Mouse (Mus musculus): ENCODE results near the gene Polg2. TPM values are rescaled to one million over a fixed set of nuclear protein-coding genes. Genes with fewer than 3 reads are reported as not detected.
"Not testable (repeated sequence)": the region's sequence is repeated elsewhere in the genome, so short reads cannot be mapped to it uniquely, and the experiment has no call there.

Gene Polg2
- 1 to 10 TPM; 3.5 to 4.6 TPM for total RNA-seq (2021)
- long read RNA-seq, experiment 1, partial matches to known transcripts = 0 of 3 reads
- long read RNA-seq, experiment 1, other reads (novel, unspliced or antisense) = 1 of 3 reads
- long read RNA-seq, experiment 2 = 0 reads

DNA sequence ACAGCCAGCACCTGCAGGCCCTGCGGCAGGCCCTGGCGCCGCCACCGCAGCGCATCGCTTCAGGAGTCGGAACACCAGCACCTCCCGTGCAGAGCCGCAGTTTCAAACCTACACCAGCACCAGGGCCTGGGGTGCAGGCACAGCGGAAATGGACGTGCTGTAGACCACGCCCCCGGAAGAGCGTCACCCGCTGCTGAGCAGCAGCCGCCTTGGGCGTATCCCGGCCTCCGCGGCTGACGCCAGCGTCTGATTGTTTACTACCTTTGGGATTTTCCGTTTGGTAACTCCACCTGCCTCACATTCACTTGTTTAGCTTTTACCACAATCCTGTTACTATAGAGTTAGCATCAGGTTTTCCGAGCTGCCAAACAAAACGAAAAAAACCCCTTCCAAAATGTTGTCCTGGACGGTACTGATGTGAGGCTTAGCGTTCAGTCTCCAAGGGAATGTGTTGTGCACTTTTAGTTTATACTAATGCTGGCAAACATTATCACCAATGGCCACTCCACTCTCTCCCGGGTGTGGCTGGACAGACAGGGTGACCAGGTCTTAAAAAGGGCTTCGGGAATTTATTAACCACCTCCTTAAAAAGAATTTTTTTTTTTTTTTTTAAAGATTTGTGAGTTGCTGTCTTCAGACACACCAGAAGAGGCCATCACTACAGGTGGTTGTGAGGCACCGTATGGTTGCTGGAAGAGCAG lies at the start of gene Polg2:
TSS of gene Polg2 (minus strand) at position 150 of the 701 bp plus-strand sequence.
- peak; percentile 93 to 95 for DNase-seq

GRCm38 (mm10) chr11:106828079-106828478 lies 48.7 kb upstream of the Polg2 start:
- DNase-seq = no peak

GRCm38 (mm10) chr11:106824403-106824802 lies 45.1 kb upstream of the Polg2 start:
- no peak for DNase-seq

GRCm38 (mm10) chr11:106823741-106824140 lies 44.4 kb upstream of the Polg2 start:
- DNase-seq = no peak

DNA sequence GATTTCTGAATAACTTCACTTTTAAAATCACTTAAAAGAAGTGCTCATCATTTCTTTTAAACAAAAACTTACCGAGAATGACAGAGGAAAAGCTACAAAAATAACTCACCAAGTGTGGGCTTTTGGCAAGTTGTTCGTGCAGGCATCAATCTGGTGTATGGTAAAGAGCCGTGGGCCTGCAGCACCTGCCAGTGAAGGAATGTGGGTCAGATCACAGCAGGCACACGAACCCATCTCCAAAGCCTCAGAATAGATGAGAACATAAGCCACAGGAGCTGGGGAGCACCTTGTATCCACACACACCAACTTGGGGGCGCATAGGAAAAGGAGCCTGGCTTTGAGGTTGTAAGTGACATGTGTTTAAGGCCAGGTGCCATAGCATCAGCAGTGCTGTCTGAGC lies 43.6 kb upstream of the Polg2 start:
- DNase-seq = no peak

DNA sequence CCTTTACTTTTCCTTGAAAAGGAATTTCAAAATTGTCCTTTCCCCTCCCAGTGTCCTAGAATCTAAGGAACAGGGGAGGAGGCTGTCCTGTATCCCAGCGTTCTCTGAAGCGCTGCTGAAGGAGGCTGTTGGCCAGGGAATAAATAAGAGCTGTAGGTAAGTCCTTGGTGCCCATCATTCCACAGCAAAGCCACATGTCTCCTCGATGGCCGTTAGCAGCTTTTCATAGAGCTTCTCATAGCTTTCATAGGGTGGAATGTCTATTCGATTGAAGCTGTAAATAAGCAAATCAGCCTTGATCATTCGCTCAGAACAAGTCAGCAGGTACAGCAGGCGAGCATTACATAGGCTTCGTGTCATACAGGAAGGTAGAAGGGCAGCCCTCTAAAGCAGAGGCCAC lies 43.2 kb upstream of the Polg2 start:
- DNase-seq = no peak

GRCm38 (mm10) chr11:106821397-106821796 lies 42.1 kb upstream of the Polg2 start:
- DNase-seq = no peak

DNA sequence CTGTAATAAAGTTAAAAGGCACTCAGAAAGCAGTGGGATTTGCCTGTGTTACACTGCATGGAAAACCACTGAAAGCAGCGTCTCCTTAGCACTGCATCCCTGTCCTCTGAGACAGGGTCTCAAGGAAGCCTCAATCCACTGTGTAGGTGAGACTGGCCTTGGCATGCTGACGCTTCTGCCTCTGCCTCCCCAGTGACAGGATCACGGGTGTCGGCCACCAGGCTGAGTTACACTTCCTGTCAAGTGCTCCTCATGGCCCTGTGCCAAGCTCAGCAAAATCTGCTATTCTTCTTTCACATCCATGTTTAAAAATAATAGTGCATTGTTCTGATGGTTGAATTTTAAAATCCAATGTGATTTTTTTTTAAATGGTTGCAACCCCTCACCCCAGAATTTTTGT lies 41.6 kb upstream of the Polg2 start:
- DNase-seq = peak; percentile 75 to 87

- no peak for DNase-seq
Measured at GRCm38 (mm10) chr11:106820252-106820651, 40.9 kb upstream of the Polg2 start.

DNA sequence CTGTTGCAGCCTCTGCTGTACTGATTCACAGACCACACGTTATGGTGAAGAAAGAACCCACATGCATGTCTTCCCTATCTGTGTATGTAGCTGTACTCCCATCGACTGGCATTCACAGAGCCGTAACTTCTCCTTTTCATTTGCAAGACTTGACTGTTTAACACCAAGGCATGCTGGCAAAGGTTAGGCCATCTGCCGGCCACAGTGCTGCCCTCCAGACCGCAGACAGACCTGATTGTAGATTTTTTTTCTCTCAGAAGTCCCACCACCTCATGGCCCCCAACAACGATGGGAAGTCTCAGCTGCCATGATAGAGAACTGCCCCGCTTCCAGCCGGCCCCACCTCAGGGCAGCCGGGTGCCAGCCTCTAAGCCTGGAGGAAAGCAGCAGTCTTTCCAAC lies 40.3 kb upstream of the Polg2 start:
- DNase-seq = no peak

DNA sequence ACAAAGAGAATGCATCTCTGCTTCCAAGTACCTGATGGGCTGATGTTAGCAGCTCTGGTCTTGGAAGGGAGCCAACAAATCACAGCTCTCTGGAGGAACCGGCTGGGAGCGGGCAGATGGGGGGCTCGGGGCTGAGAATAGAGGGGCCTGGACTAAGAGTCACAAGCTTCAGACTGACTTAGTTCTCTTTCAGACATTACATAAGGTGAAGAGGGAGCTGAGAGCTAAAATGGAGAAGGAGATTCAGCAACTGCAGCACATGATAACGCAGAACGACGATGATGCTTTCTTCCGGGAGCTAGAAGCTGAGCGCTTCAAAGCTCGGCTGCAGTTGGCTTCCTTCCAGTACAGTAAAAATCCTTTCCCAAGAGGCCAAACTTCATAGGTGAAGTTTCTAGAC lies 39.0 kb upstream of the Polg2 start:
- DNase-seq = peak in 1 of 2 experiments; percentile 26

GRCm38 (mm10) chr11:106817808-106818207 lies 38.5 kb upstream of the Polg2 start:
- no peak for DNase-seq

- no peak for DNase-seq
Measured at GRCm38 (mm10) chr11:106817156-106817555, 37.8 kb upstream of the Polg2 start.

- no peak for DNase-seq
Measured at GRCm38 (mm10) chr11:106816316-106816715, 37.0 kb upstream of the Polg2 start.

DNA sequence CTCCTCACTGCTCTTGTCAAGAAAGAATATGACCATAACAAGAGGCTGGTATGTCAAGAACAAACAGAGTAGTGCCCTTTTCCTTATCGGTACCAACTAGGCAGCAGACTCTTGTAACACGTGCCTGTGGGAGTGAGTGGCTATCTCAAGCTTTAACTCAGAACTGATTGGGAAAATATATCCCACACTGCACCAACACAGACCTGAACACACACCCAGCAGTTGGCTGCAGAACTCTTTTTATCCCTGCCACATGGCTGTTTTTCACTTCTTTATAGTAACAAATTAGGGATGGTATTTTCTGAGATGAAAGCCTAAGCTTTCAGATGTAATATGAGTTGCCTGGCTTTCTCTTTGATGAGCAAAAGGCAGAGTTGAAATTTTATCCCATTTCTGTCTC lies 36.4 kb upstream of the Polg2 start:
- no peak for DNase-seq

DNA sequence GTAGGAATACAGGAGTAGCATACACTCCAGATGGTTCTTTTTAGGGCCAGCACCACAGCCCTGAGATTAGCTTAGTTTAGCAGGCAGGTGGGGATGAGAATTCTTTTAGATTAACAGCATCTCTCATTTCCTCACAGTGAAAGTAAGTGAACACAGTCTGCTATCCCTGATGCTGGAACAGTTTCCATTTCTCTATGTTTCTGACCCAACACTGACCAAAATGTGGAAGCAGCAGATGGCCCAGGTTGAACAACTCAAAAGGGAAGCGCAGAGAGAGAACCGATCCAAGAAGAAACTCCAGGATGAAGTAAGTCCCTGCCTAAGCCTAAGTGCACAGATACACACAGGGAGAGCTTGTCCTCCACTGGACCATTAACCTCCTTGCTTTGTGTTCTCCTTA lies 36.0 kb upstream of the Polg2 start:
- no peak for DNase-seq

DNA sequence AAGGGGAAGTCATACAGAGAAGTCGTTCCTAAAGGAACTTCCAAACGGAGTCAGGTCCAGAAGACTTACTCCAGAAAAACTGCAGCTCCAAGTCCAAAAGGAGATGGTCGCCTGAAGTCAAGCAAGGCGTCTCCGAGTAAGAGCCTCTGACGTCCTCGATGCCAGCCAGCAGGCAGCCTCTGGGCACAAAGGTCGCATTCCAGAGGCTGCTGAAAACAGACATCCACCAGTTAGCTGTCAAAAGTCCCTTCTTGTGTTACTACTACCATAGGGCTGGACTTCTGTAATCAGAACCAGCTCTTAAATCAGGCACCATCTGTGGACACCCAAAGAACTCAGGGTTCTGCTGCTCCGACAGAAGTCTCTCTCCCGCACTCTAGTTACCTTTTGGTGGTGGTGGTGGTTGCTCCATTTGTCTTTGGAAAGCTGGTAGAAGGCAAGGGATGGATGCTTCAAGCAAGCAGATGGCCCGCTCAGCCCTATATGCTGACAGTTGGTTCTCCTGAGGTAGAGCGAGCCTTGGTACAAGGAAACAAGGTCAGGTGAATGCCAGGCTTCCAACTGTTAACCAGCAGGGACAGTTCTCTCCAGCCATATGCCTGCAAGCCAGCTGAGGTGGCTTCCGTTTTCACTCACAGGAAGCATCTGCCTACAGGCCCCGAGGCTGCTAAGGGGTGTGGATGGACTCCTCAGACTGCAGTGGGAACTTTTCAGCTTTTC lies 35.4 kb upstream of the Polg2 start:
- no peak for DNase-seq

DNA sequence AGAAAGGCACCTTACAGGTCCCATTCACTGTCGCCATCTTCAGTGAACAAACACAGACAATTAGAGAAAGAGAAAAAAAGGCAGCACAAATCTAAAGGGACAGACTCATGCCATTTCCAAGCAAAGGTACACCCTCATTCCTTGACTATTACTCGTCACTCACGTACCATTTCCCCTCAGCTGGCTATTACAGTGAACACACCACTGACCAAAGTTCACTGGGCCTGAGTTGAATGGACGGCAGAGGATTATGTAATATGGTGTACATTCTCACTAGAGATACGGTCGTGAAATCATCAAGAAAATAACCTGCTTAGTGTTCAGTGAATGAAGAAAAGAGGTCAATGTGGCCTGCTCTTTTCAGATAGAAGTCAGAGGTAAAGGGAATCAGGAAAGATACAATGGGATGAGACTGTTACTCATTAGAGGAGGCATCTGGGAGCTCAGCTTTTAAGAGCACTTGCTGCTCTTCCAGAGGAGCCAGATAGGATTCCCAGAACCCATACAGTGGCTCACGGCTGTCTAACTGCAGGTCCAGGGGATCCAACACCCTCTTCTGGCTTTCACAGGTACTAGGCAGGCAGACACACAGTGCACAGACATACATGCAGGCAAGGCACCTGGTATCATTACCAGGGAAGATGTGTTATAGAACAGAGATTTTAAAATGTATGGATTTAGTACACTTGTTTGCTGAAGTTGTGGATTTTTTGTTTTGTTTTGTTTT lies 33.2 kb upstream of the Polg2 start:
- no peak for DNase-seq

DNA sequence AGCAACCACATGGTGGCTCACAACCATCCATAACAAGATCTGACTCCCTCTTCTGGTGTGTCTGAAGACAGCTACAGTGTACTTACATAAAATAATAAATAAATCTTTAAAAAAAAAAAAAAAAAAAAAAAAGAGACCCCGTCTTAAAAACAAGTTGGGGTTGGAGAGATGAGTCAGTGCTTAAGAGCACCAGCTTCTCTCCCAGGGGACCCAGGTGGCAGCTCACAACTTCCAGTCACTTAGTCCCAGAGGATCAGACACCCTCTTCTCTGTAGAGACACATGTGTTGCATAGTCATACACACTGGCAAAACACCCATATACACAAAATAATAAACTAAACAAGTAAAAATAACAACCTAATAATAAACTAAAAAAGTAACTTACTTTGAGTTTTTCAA lies 28.1 kb upstream of the Polg2 start:
- not testable (repeated sequence) for DNase-seq

- no peak for DNase-seq
Measured at GRCm38 (mm10) chr11:106802069-106802627, 22.8 kb upstream of the Polg2 start.

GRCm38 (mm10) chr11:106795679-106796078 lies 16.3 kb upstream of the Polg2 start:
- DNase-seq = no peak

GRCm38 (mm10) chr11:106793846-106794245 lies 14.5 kb upstream of the Polg2 start:
- no peak for DNase-seq

DNA sequence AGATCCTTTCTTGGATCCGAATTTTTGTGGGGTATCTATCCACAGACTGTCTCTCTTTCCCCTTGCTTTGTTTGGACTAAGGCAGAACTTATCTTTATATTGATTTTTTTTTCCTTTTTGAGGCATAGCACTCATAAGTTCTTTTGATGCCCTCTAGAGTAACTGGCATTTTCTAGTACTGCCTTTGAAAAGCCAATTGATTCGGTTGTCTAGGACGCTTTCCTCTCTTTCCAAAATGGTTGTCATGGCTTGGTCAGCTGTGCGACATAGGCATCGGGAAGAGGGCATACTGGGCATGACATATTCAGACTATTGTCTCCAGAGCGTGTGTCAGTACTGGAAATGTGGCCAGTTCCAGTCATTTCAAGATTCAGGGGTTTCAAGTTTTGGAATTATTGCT lies 10.3 kb upstream of the Polg2 start:
- DNase-seq = no peak
